Mouse (Mus musculus) urinary bladder, postnatal 14 days (tissue): ENCODE results near the gene Cuedc1.

ENCODE experiments used
- DNase-seq: peaks from one replicate; pipeline ENCODE4 v3.0.0; 2021; ENCODE audit warnings: low spot score

Gene Cuedc1

GRCm38 (mm10) chr11:88240736-88241353 lies 143.0 kb downstream of the Cuedc1 start:
- no peak for DNase-seq

- DNase-seq = no peak
These were observed 143.8 kb downstream of the Cuedc1 start for GRCm38 (mm10) chr11:88241468-88242301.
